Mouse (Mus musculus) olfactory bulb, adult 2 months (tissue): Measurements from ENCODE around the gene Pitx2. TPM values are rescaled to one million over a fixed set of nuclear protein-coding genes. Genes with fewer than 3 reads are reported as not detected.

ENCODE experiments used
- H3K27ac ChIP-seq: fragments of 200-500 bp; 2 replicates; pipeline ENCODE4 v1.5.1; 2012; ENCODE audit warnings: low read depth, low read length; ENCODE audit not compliant: insufficient read depth
- H3K4me1 ChIP-seq: fragments of 200-500 bp; 2 replicates; pipeline ENCODE4 v1.6.1; 2012; ENCODE audit warnings: low read length; ENCODE audit not compliant: control insufficient read depth, insufficient read depth
- H3K4me3 ChIP-seq: fragments of 200-500 bp; 2 replicates; pipeline ENCODE4 v1.5.1; 2012; ENCODE audit warnings: mild to moderate bottlenecking, low read depth, low read length, moderate library complexity; ENCODE audit not compliant: insufficient read depth
- CTCF ChIP-seq: fragments of 200-500 bp; IDR thresholded peaks from 2 replicates; pipeline ENCODE4 v1.5.1; 2012; ENCODE audit warnings: low read depth, mild to moderate bottlenecking, low read length, moderate library complexity; ENCODE audit not compliant: insufficient read depth
- POLR2A ChIP-seq: fragments of 200-500 bp; IDR thresholded peaks from 2 replicates; pipeline ENCODE4 v1.6.1; 2012; ENCODE audit warnings: mild to moderate bottlenecking, low read depth, low read length, moderate library complexity; ENCODE audit not compliant: insufficient read depth
- WGBS: fragments of 180-500 bp; shearing (Covaris S2); methylation state at CpG from one replicate; pipeline ENCODE4 v1.1.7; 2018; 5-methylcytosine and 5-hydroxymethylcytosine counted together
- polyA plus RNA-seq: library from polyadenylated mRNA; stranded (reverse); fragments of >200 nt; gene quantifications from 2 replicates; pipeline ENCODE4 v1.2.4, GENCODE M21; 2012; ENCODE audit warnings: low replicate concordance; ENCODE audit not compliant: missing spikeins, insufficient read depth, insufficient read length

The Pitx2 gene
- polyA plus RNA-seq, 1 experiment: not detected

- H3K4me3 ChIP-seq: no peak overlapping the region
- WGBS: 77% methylated on average over 5 of the region's 5 CpGs
- TF ChIP-seq POLR2A (no peak), CTCF (no peak)
- no peaks in the 10 kb centered on the region for H3K4me1 ChIP-seq
- H3K27ac ChIP-seq: no peak overlapping the region
Observed at GRCm38 (mm10) chr3:129258497-129258896, 58.8 kb downstream of the Pitx2 start.

Other genes with a start within 250 kb of the Pitx2 start
- not detected in 2 replicates for gene Enpep, start 132.8 kb downstream of the Pitx2 start, polyA plus RNA-seq